Mouse (Mus musculus): ENCODE data around the gene Tmem135.

Gene Tmem135

GRCm38 (mm10) chr7:89106421-89106820 is 297.6 kb downstream of the Tmem135 start:
- no peak for DNase-seq (ENCODE audit: low spot score in 2 of 2)

GRCm38 (mm10) chr7:89099756-89100155 is 304.3 kb downstream of the Tmem135 start:
- no peak for DNase-seq (ENCODE audit: low spot score in 2 of 2)
